Mouse (Mus musculus) adipocyte (in vitro differentiated cells): ENCODE measurements at regions not wholly inside any gene's neighbourhood (a gene's known extent, or its start where the extent isn't known, plus 50 kb on each side); places are given as distances from the start of the nearest gene placed in this dataset.

ENCODE experiments used
- DNase-seq: peaks from one replicate; pipeline ENCODE4 v3.0.0-alpha.2; 2016; ENCODE audit warnings: low spot score

GRCm38 (mm10) chr3:60698189-60698588 lies 225.6 kb downstream of the Mbnl1 start:
- no peak for DNase-seq

- peak; percentile 31 for DNase-seq
Observed at GRCm38 (mm10) chr3:60707139-60707538, 234.5 kb downstream of the Mbnl1 start.

DNA sequence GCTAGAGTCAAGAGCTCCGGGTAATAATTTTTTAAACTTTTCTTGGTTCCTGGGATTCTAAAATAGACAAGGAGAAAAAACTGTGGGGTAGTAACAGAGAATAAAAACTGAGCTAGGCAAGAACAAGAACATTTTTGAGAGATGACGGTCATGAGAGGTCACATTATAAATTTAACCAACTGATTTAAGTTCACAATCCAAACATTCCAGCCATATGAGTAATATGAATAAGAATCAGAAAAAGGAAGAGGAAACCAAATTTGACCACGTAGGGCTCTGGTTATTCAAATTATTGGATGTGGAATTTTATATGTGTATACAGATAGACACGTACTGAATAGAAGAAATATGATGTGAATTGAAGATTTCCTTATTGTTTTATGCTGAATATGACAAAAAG lies 240.3 kb downstream of the Mbnl1 start:
- no peak for DNase-seq

DNA sequence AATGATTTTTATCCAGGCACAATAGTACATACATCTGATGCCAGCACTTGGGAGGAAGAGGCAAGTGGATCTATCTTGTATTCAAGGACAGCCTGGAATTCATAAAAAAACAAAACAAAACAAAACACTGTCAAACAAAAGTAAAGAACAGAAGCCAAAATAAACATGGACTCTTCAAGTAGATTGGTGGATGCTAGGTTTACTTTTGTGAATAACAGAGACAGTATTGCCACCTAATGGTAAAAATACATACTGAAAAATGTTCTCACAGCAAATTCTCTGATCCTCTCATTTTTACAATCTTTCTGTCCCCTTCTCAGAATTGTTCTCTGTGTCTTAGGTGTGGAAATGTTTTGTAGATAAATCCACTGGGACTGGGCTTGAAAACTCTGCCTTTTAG lies 247.7 kb downstream of the Mbnl1 start:
- peak; percentile 63 for DNase-seq

- no peak for DNase-seq
Observed at GRCm38 (mm10) chr3:60731331-60731730, 258.7 kb downstream of the Mbnl1 start.

DNA sequence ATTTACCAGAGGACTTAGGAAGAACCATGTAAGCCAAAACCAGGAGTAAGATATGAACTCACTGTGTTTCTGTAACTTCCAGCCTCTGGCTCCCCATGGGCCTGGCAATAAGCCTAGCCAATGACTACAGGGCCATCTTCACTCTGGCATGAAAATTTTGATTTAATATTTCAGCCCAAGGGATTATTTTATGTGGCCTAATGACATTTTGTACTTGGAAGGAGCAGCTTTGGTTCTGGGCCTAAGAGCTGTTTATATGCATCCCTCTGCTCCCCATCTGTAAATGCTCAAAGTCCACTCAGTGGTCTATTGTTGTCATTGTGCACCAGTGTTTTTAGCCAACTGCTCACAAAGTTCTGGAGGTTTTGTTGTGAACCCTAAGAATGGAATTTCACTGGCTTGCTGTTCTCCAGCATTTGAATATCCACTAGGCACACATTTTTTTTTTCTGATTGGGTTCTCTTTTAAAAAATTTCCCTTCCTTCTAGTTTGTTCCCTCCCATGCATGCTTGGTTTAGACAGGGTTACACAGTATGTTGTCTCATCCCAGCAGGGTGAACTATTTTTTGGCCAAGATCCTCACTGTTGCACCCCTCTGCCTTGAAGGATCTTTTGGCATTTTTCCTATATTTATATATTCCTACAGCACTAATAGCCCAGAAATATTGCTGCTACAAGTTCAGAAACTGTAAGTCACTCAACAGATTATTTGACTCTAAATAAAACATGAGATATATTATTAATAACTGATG lies 261.9 kb upstream of the P2ry1 start:
- peak; percentile 90 for DNase-seq

- DNase-seq = peak; percentile 69
Observed at GRCm38 (mm10) chr3:60741379-60741778, 261.2 kb upstream of the P2ry1 start.

DNA sequence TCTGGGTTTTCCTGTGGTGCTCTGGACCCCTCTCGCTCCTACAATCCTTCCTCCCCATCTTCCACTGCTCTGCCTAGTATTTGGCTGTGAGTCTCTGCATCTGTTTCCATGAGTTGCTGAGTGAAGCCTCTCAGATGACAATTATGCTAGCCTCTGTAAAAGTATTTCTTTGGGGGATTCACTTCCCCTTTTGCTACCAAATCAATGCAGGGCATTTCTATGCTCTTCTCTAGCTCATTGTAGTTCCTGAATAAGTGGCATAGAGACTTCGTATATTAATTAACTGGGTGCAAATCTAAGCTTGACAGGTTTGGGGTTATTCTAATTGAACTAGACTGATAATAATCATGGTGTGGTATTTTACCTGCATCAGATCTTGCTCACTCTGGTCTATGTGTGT lies 260.4 kb upstream of the P2ry1 start:
- DNase-seq = no peak

GRCm38 (mm10) chr3:60745075-60745474 lies 257.5 kb upstream of the P2ry1 start:
- DNase-seq = no peak

DNA sequence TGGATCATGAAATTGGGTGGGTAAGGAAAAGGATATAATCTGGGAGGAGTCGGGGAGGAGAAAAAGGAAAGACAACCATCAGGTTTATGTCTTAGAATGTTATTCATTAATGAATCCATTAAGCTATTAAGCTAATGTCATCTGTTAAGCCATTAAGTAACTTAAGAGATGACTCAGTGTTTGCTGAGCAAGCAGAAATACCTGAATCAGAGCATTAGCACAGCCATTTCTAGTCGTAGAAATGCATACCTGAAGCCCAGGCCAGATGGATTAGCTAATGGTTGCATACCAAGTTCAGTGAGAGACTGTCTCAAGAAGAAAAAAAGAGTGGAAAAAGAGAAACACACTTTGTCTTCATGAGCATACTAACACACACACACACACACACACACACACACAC lies 244.0 kb upstream of the P2ry1 start:
- DNase-seq = no peak

GRCm38 (mm10) chr3:60759046-60759445 lies 243.5 kb upstream of the P2ry1 start:
- no peak for DNase-seq

DNA sequence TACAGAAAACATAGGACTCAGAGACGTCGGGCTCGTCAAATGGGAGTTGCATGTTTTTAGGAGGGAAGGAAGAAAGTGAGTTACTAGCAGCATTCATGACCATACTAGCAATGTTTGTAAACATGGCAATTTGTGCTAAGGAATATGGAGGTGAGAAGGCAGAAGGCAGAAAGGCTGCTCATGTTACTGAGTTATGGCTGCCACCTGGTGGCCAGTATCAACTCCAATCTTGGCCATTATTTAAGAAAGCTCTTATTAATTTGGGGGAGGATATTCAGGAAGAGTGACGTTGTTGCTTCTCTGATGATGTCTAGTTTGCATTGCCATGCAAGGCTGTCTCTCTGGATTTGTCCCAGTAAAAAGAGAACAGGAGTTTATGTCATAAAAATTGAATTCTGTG lies 239.7 kb upstream of the P2ry1 start:
- DNase-seq = peak; percentile 91

DNA sequence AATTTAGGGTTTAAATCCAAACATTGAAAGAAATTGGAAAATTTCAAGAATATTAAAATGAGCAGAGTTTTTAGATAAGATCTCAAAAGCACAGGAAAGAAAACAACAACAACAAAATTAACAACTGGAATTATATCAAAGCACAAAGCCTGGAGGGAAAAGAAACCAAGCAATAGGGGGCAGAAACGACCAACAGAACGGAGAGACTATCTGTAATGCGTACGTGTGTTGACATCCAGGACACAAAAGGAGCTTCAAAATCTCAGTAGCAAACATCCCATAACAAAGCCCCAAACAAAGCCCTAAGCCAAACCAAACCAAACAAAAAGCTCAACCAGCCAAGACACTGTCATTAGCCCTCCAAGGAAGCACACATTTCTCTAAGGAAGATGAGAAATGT lies 237.5 kb upstream of the P2ry1 start:
- no peak for DNase-seq

- no peak for DNase-seq
Observed at GRCm38 (mm10) chr3:60768996-60769395, 233.6 kb upstream of the P2ry1 start.

DNA sequence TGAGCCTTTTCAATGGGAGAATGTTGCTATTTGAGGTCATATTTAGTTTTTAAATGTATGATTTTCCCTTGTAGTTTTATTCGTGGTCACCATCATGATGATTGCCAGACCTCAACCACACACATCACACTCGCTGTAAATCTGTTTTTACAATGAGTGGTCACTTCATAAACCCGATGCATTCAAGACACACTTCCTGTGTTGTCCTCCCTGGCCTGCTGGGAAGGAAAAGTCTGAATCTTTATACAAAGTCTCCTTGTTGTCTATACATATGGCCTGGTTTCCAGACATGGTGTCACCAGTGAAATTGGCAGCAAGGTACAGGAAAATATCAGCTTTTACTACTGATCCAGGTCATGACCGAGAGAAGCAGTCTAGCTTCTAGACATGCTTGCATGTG lies 230.7 kb upstream of the P2ry1 start:
- DNase-seq = no peak

GRCm38 (mm10) chr3:60773383-60773782 lies 229.2 kb upstream of the P2ry1 start:
- DNase-seq = peak; percentile 26

DNA sequence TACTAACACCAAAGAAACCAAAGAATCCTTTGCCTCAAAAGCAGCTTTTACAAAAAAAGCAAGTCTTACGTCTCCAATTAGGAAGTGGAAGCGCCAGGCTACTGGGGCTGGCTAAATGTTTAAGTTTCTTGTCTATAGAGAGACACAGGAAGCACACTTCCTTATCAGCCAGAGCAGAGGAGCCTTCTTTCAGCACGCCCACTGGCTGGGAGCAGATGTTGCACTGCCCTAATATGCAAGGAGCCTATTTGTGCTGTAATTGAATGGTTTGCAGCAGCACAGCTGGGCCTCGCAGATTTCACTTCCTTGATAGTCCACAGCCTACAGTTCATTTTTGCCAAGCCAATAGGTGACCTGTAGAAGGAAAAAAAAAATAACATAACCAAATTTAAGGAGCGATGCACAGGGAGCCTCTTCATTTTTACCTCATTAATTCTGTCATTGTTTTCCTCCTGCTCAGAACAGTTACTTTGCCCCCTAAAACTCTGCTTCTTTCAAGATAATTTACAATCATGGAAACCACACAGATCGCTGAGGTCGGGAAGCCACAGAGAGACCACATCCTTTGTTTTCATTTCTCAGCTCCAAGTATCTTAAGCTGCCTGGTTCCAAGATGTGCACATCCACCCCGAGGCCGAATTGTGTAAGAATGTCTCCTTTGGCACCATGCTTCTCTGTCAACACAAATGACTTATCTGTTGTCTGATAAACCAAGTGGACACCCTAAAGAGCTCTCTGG lies 217.3 kb upstream of the P2ry1 start:
- peak; percentile 56 for DNase-seq

DNA sequence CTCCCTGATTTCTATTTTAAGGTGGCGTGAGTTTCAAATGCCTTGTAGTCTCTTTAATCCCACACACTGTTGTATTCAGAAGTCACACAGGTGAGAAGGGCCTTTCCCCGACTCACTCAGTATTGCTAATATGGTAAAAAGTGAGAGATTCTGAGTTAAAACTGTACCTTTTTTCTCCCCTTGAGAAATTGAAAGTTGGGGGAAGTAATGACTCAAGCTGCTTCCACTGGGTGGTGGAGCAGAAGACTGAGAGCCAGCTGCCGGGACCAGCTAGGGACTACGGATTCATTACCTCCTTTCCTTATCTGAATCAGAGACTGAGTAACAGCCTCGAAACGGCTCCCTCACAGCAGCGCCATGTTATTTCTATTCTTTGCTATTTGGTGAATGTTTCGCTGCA lies 214.6 kb upstream of the P2ry1 start:
- DNase-seq = no peak

- DNase-seq = no peak
Observed at GRCm38 (mm10) chr3:60789441-60789840, 213.2 kb upstream of the P2ry1 start.

GRCm38 (mm10) chr3:60792166-60792565 lies 210.4 kb upstream of the P2ry1 start:
- no peak for DNase-seq

DNA sequence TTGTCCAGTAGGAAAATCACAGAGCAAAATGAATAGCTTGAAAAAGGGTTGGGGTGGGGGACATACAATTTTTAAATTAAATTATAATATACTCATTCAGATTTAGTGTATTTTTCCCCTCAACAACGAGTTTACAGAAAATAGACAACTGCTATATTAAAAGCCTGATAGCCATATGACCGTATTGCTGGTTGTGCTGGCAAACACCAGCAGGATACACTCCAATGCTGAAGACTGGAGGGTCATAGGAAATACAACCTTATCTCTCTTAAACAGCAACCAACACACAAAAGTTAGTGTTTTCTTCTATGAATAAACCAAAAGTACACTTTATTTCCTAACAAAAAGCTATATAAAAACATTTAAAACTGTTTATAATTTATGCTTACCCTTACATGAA lies 206.4 kb upstream of the P2ry1 start:
- DNase-seq = no peak

DNA sequence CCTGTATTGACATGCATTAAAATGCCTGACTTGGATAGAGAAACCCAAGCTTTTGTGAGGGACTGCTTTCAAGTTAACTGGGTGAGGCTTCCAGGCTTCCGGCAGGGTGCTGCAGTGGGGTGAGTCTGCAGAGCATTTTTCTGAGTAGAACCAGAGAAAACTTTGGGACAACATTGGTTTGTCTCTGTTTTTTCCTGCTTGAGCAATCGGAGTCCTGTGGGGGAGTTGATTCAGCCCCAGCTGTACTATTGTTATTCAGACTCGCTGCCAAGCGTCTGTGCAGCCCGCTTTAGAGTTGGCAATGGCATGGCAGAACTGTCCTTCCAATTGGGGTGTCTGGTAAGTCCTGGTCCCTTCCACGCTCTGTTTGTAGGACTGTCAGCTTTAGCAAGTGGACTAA lies 204.8 kb upstream of the P2ry1 start:
- DNase-seq = peak; percentile 14

DNA sequence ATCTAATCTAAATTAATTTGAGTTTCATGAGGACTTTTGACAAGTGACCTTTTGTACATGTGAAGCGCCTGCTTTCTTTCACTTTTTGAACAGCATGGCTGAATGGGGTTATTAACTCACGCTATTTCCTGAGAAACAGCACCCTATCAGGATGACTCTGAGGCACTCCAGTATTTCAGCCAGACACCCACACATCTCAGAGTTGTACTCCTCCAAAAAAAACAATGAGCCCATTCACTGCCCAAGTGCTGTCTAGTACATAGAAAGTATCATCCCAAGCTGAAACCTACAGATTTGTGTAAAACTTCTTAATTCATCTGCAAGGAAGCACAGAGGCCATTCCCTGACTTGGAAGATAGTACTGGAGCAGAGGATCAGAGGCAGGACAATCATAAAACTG lies 204.1 kb upstream of the P2ry1 start:
- DNase-seq = no peak

GRCm38 (mm10) chr3:60798862-60799261 lies 203.7 kb upstream of the P2ry1 start:
- DNase-seq = no peak
